Mouse (Mus musculus): ENCODE results near the gene Tmem100. TPM values are rescaled to one million over a fixed set of nuclear protein-coding genes. Genes with fewer than 3 reads are reported as not detected.

The Tmem100 gene
- 17.1 and 18.1 TPM in 2 replicates for polyA plus RNA-seq (2015; fragmentation: Nextera tagmentation; extraction: Ambion mirVana)

DNA sequence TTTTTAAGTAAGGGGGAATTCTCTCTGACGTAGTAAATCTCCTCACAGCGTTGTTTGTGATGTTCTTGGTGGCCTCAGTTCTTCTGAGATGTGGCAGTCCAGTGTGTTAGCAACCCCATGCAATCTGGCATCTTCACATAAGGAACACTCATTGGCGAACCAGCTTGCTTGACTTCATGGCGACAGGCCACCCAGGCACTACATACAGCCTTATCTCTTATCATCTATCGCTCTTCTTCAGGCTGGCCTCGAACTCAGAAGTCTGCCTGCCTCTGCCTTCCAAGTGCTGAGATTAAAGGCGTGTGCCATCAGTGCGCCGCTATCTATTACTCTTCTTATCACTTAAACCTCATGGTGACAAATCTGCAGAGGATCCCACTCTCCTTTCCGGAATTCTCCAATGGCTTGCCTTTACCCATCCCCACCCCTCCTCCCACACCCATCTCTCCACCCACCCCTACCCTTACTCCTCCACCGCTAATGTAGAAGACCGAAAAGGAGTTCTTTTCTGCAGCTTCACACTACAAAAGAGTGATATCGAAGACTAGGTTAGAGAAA, at the start of gene Tmem100:
Gene Tmem100, plus strand, starts transcription at position 508 of the 558 bp plus-strand sequence.
- no peak for ATAC-seq (ENCODE audit: low FRiP score, low read depth)
- H3K27ac ChIP-seq, result no peak within 1 kb of the TSS
- H3K27me3 ChIP-seq, result peaks cover 25% of the 10 kb centered on the region
- peak within 1 kb of the TSS; percentile 62 for H3K4me2 ChIP-seq (replicated peaks)
- peak within 1 kb of the TSS; percentile 60 for H3K9ac ChIP-seq
- WGBS, result 42% methylated on average over 13 of the region's 13 CpGs
- H3K4me3 ChIP-seq, result peak within 1 kb of the TSS; percentile 47
- peaks cover 59% of the 10 kb centered on the region for H3K4me1 ChIP-seq
- no peaks in the 10 kb centered on the region for H3K9me3 ChIP-seq
- H3K36me3 ChIP-seq, result no peaks in the 10 kb centered on the region

DNA sequence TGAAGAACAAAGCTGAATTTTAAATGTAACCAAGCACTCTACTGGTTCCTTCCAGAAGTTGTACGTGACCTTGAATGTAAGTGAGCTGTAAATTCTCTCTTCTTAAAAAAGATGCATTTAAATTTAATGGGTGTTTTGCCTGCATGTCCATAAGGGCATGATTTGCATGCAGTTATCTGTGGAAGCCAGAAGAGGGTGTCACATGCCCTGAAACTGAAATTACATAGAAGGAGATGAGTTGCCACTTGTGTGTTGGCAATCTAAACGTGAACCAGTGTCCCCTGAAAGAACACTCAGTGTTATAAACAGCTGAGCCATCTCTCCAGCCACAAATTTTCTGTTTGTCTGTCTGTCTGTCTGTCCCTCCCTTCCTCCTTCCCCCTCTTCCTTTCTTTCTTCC, 47.2 kb upstream of the Tmem100 start:
- H3K4me1 ChIP-seq, result peaks cover 14% of the 10 kb centered on the region
- no peaks in the 10 kb centered on the region for H3K27me3 ChIP-seq
- H3K4me3 ChIP-seq, result no peak overlapping the region
- no peak overlapping the region for H3K9ac ChIP-seq
- no peaks in the 10 kb centered on the region for H3K9me3 ChIP-seq
- no peak for ATAC-seq (ENCODE audit: low FRiP score, low read depth)
- no peaks in the 10 kb centered on the region for H3K36me3 ChIP-seq
- WGBS, result 81% methylated on average over 2 of the region's 2 CpGs
- no peak overlapping the region for H3K4me2 ChIP-seq (replicated peaks)
- H3K27ac ChIP-seq, result no peak overlapping the region

DNA sequence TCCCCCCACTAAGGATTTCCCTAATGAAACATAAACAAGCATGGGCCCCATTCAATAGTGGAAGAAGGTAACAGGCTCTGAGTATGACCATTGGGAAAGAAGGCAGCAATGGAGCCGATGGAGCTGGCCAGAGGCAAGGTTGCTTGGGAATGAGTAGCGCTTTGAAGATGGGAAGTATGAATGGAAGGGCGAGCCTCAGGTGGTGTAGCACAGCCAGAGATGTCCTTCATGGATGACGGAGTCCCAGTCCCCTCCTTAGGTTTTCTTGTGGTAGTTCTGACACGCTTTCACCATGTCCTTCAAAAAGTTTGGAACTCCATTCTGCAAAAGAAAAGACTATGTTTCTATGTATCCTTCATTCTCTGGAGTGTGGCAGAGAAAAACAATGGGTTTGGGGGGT, 45.7 kb upstream of the Tmem100 start:
- no peaks in the 10 kb centered on the region for H3K36me3 ChIP-seq
- ATAC-seq (ENCODE audit: low FRiP score, low read depth), result no peak
- H3K4me3 ChIP-seq, result no peak overlapping the region
- no peak overlapping the region for H3K4me2 ChIP-seq (replicated peaks)
- no peak overlapping the region for H3K27ac ChIP-seq
- no peaks in the 10 kb centered on the region for H3K27me3 ChIP-seq
- H3K4me1 ChIP-seq, result no peaks in the 10 kb centered on the region
- 95% methylated on average over 5 of the region's 5 CpGs for WGBS
- H3K9ac ChIP-seq, result no peak overlapping the region
- no peaks in the 10 kb centered on the region for H3K9me3 ChIP-seq

DNA sequence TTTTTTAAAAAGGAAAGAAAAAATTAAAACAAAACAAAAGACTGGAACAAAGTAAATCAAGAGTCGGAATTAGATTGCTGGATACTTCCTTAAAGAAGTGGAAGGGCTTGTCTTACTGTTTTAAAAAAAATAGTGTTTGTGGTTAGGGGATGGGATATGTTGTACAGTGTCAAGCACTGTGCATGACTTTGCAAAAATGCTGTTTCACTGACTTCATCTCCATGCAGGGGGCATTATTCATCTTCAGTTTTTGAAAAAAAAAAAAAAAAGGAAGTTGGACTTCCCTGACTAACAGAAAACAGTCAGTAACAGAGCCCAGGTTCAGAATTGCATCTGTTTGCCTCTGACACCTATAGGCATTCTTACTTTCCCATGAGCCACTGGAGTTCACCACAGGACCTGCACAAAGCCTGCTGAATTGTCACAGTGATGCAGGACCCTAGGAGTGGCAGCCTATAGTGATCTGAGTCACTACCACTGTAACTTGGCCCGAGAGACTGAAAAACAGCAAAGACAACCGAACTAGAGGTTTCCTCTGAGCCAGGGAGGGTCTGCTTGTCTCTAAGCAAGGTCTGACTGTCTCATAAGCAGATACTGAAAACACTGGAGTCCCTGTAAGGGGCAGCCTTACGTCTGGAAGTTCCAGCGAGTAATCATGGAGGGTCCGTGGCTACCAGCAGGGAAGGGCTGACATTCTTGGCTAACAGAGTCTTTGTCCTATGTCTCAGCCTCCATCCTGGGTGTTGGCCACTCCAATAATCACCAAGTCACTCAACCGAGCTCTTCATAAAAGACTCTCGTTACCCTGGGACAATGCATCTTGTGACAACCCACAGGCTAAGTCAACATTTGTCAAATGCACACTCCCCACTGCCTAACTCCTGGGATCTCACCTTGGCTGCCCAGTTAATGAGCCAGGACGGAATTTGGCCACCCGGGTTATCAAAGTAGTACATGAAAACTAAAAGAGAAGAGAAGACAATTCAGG, 44.7 kb upstream of the Tmem100 start:
- no peaks in the 10 kb centered on the region for H3K27me3 ChIP-seq

DNA sequence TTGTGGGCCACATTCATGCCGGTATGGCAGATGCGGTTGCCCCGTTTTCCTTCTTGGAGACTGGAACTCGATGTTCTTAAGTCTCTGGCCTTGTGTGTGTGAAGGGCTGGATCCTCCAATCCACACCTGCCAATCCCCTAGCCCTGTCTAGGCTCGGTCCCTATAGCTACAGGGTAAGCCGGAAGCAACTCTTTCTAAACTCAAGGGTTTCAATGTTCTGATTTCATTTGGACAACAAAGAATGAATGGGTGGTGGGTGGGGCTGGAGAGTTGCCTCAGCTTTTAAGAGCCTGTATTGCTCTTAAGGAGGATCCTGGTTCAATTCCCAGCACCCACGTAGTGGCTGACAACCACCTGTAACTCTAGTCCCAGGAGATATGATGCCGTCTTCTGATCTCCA, 43.6 kb upstream of the Tmem100 start:
- H3K9ac ChIP-seq, result no peak overlapping the region
- no peak overlapping the region for H3K4me3 ChIP-seq
- no peak overlapping the region for H3K27ac ChIP-seq
- 92% methylated on average over 8 of the region's 8 CpGs for WGBS
- H3K27me3 ChIP-seq, result no peaks in the 10 kb centered on the region
- H3K4me1 ChIP-seq, result no peaks in the 10 kb centered on the region
- no peak for ATAC-seq (ENCODE audit: low FRiP score, low read depth)
- no peak overlapping the region for H3K4me2 ChIP-seq (replicated peaks)
- no peaks in the 10 kb centered on the region for H3K36me3 ChIP-seq
- H3K9me3 ChIP-seq, result no peaks in the 10 kb centered on the region

More for the DNA sequence above, 44.7 kb upstream of the Tmem100 start:
- no peak overlapping the region for H3K27ac ChIP-seq
- no peak overlapping the region for H3K9ac ChIP-seq
- no peaks in the 10 kb centered on the region for H3K4me1 ChIP-seq
- WGBS, result 74% methylated on average over 10 of the region's 10 CpGs
- no peak overlapping the region for H3K4me3 ChIP-seq
- ATAC-seq (ENCODE audit: low FRiP score, low read depth), result no peak
- no peaks in the 10 kb centered on the region for H3K36me3 ChIP-seq
- H3K9me3 ChIP-seq, result no peaks in the 10 kb centered on the region
- no peak overlapping the region for H3K4me2 ChIP-seq (replicated peaks)

DNA sequence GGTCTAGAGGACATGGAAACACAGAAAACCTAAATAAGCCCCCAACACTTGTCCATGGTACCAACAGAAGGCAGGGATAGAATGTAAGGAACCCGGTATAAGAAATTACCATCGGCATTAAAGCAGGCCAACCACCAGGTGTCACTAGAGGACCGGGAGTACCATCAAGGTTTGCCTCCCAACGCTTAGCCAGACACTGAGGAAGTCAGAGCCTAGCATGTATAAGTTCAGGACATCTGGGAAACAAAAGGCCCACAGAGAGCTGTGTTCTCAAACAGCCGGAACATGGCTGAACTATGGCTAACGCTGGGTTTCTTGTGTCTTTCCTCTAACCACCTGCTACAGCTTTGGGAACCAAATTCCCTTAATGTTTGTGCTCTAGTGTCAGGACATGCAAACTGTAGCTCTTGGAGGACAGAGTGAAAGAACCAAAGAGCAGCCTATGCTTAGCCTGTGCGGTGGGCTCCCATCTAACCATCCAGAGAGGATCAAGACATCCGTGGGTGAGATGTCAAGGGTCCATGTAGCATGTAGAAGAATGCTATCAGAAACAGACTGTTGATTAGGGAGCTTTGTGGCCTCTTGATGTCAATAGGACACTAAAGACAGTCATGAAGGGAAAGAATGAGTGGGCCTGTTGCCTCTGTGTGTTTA, 41.1 kb upstream of the Tmem100 start:
- Histone ChIP-seq H3K4me2 (replicated peaks) (no peak overlapping the region), H3K27ac (no peak overlapping the region), H3K4me1 (no peaks in the 10 kb centered on the region), H3K4me3 (no peak overlapping the region), H3K9me3 (no peaks in the 10 kb centered on the region), H3K36me3 (no peaks in the 10 kb centered on the region), H3K9ac (no peak overlapping the region), H3K27me3 (no peaks in the 10 kb centered on the region)
- WGBS, result 18% methylated on average over 8 of the region's 8 CpGs
- ATAC-seq (ENCODE audit: low FRiP score, low read depth), result peak; percentile 75

DNA sequence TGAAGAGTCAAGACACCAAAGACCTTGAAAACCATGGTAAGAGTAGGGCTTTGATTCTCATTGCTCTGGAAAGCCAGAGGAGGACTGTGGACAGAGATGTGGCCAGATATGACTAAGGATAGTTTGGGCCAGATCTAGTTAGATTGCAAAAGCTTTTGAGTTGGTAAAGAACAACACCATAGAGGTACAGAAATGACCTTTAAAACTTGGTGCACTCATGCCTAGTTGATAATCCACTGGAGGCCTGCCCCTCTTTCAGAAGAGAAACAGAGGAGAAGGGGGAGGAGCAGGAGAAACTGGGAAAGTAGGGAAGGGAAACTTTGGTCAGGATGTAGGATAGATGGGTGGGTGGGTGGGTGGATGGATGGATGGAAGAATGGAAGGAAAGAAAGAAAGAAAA, 38.5 kb upstream of the Tmem100 start:
- no peak overlapping the region for H3K27ac ChIP-seq
- H3K4me3 ChIP-seq, result no peak overlapping the region
- H3K4me2 ChIP-seq (replicated peaks), result no peak overlapping the region
- H3K36me3 ChIP-seq, result no peaks in the 10 kb centered on the region
- H3K4me1 ChIP-seq, result 0 out of 2 replicates have a peak, but pooled peaks cover 5% of the 10 kb centered on the region
- no peak for ATAC-seq (ENCODE audit: low FRiP score, low read depth)
- no peaks in the 10 kb centered on the region for H3K9me3 ChIP-seq
- H3K9ac ChIP-seq, result no peak overlapping the region
- no peaks in the 10 kb centered on the region for H3K27me3 ChIP-seq

DNA sequence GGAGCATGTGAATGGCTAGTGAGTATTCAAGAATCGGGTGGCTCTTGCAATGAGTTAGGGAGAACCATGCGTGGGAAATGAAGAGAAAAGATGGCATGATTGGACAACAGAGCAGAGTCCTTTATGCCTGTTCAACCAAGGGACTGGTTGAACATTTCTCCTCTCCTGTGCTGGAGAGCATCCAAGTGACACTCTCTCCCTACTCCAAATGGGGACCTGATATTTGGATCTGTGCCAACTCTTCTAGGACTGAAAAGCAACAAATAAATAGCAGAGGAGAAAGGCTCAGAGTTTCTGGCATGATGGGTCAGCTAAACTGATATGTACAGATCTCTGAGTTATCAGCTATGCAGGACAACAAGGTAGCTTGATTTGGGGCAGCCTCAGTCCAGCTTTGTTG, 35.4 kb upstream of the Tmem100 start:
- Histone ChIP-seq H3K4me3 (no peak overlapping the region), H3K36me3 (no peaks in the 10 kb centered on the region), H3K27me3 (no peaks in the 10 kb centered on the region), H3K9ac (no peak overlapping the region), H3K4me2 (replicated peaks) (no peak overlapping the region), H3K4me1 (0 out of 2 replicates have a peak, but pooled peaks cover 5% of the 10 kb centered on the region), H3K27ac (no peak overlapping the region), H3K9me3 (no peaks in the 10 kb centered on the region)
- no peak for ATAC-seq (ENCODE audit: low FRiP score, low read depth)
- 83% methylated on average over 2 of the region's 2 CpGs for WGBS

DNA sequence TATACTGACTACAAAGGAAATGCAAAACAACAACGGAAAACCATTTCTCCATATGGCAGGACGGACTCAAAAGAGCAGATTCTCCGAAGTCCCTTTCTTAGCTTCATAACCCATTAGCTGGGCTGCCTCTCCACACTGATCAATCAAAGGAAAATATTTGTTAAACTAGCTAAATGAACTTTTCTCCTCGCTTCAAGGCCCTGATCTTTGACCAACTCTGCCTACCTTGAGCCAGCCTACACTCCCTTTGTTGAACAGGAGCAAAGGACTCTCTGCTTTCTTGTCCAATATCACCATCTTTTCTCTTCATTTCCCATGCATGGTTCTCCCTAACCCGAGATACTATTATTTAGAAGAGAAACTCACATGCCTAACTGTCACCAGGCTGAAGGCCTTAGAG, 34.6 kb upstream of the Tmem100 start:
- 92% methylated on average over 5 of the region's 5 CpGs for WGBS
- Histone ChIP-seq H3K4me1 (0 out of 2 replicates have a peak, but pooled peaks cover 5% of the 10 kb centered on the region), H3K9ac (no peak overlapping the region), H3K4me2 (replicated peaks) (no peak overlapping the region), H3K27me3 (no peaks in the 10 kb centered on the region), H3K36me3 (no peaks in the 10 kb centered on the region), H3K4me3 (no peak overlapping the region), H3K27ac (no peak overlapping the region), H3K9me3 (no peaks in the 10 kb centered on the region)
- ATAC-seq (ENCODE audit: low FRiP score, low read depth), result no peak

DNA sequence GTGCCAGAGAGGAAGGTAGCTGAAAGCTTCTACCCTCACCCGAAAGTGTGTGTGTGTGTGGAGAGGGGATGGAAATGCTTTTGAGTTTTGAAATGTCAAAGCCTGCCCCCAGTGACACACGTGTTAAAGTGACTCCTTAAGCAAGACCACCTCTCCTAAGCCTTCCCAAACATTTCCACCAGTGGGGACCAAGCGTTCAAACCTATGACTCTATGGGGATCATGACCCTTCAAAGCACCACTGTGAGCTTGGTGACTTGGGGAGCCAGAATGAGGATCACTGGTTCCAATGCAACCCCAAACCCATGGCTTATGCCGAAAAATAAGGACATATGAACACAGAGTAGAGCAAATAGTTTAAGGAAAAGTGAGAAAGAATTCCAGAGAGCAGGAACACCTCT, 33.7 kb upstream of the Tmem100 start:
- Histone ChIP-seq H3K27me3 (no peaks in the 10 kb centered on the region), H3K4me3 (no peak overlapping the region), H3K27ac (no peak overlapping the region), H3K9ac (no peak overlapping the region), H3K36me3 (no peaks in the 10 kb centered on the region), H3K4me1 (0 out of 2 replicates have a peak, but pooled peaks cover 5% of the 10 kb centered on the region), H3K9me3 (no peaks in the 10 kb centered on the region), H3K4me2 (replicated peaks) (no peak overlapping the region)
- WGBS, result 91% methylated on average over 4 of the region's 4 CpGs
- no peak for ATAC-seq (ENCODE audit: low FRiP score, low read depth)

DNA sequence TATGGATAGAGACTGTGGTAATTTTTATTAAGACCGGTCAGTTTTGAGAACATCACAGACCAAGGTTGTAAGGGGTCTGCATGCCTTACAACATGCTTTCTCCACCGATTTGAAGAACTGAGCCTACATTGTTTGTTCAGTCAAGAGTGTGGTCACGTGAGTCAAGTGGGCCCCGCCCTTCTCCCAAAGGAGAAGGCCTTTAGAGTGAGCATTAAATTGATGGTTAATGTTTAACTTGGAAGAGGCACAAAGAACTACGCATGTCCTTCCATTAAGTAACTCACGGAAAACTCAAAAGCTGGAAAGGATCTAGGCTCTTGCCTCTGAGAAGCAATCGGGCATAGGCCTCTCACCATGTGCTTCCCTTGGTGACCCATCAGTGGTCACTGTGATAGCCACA, 33.3 kb upstream of the Tmem100 start:
- ATAC-seq (ENCODE audit: low FRiP score, low read depth), result no peak
- Histone ChIP-seq H3K27me3 (no peaks in the 10 kb centered on the region), H3K27ac (no peak overlapping the region), H3K4me3 (no peak overlapping the region), H3K4me2 (replicated peaks) (no peak overlapping the region), H3K9ac (no peak overlapping the region), H3K4me1 (peaks cover 5% of the 10 kb centered on the region; the same call in 1 of the 2 replicates), H3K36me3 (no peaks in the 10 kb centered on the region), H3K9me3 (no peaks in the 10 kb centered on the region)
- 90% methylated on average over 7 of the region's 7 CpGs for WGBS
